Mouse (Mus musculus) neural tube, embryonic 10.5 days (tissue): ENCODE measurements around the gene Vmn2r104.

Source experiments
- DNase-seq: peaks from one replicate; pipeline ENCODE4 v3.0.0-alpha.2; 2017; ENCODE audit warnings: low spot score; ENCODE audit errors: extremely low spot score

Vmn2r104 gene

DNA sequence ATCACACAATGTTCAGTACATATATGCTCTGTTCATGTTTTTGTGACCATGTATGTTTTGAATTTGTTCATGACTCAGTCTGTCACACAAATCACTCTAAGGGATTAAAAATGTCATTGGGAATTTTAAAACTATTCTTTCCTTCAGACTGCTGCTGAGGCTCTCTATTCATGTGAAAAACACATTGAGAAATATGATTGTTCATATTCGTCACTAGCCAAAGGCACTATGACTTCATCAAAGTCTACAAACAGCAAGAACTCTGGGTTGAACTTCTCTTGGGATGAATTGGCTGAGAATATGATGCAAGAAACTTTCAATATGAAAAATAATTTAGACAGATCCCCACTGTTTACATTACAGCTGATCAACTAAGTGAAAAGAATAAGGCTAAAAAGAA is at the start of gene Vmn2r104:
TSS of gene Vmn2r104 (minus strand) at position 101 of the 400 bp plus-strand sequence.
- DNase-seq, result no peak

DNA sequence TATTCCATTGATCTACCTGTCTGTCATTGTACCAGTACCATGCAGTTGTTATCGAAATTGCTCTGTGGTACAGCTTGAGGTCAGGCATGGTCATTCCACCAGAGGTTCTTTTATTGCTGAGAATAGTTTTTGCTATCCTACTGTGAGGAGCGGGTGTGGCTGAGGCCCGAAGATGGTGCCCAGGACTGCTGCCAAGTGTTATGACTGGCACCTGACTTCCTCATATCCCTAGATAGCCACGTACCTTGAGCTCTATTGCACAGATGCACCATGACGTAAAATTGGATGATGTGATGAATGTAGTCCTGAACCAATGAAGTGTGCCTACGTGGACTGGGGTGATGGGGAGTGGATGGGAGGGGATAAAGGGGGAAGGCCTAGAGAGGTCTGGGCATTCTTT is 26.0 kb upstream of the Vmn2r104 start:
- DNase-seq, result no peak

DNA sequence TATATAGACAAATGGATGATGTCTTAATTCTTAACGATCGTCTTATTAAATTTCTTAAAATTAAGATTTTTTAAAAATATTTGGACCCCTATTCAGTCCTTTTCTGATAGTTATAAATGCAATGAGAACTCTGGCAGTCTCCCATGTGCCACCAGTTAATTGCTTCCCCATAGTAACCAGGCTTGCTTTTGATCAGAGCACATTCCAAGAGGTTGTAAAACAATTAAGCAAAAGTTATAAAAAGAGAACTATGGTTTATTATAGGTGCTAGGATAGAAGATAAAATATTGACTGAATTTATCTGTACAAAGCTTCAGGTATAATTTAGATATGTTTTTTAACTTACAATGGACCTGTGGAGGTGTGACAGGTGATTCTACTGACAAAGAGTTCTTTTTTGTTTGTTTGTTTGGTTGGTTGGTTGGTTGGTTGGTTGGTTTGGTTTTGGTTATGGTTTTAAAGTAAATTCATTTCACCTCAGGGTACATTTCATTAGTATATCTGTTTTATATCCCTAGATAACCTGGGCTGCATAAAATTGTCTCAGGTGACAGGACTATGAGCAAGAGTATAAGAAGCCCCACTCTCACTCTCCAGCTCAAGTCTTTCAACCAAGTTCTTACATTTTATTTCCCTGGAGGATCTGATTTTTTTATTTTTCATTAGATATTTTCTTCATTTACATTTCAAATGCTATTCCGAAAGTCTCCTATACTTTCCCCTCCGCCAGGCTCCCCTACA is 23.7 kb upstream of the Vmn2r104 start:
- DNase-seq, result no peak
